Mouse (Mus musculus) stomach, embryonic 15.5 days (tissue): Measurements from ENCODE around the gene Gpn2. TPM values are rescaled to one million over a fixed set of nuclear protein-coding genes. Genes with fewer than 3 reads are reported as not detected.
A peak's percentile ranks its signal among the peaks of the same experiment; 100 is the strongest.

Source experiments
- ATAC-seq: fragments of 200-750 bp; cut with Nextera tagmentation; 2 replicates; pipeline ENCODE4 v1.8.0; 2017; ENCODE audit warnings: low read depth, moderate number of reproducible peaks, moderate TSS enrichment; ENCODE audit not compliant: insufficient read depth, low FRiP score
- H3K27ac ChIP-seq: fragments of 300-500 bp; sonication (generic); 2 replicates; pipeline ENCODE4 v1.5.1; 2015; ENCODE audit warnings: mild to moderate bottlenecking, inconsistent platforms
- H3K27me3 ChIP-seq: fragments of 300-500 bp; sonication (generic); replicated peaks from 2 replicates; pipeline ENCODE4 v1.6.1; 2015; ENCODE audit warnings: inconsistent platforms
- H3K36me3 ChIP-seq: fragments of 300-500 bp; sonication (generic); 2 replicates; pipeline ENCODE4 v1.6.1; 2015; ENCODE audit warnings: inconsistent platforms
- H3K4me1 ChIP-seq: fragments of 300-500 bp; sonication (generic); 2 replicates; pipeline ENCODE4 v1.6.1; 2015; ENCODE audit warnings: inconsistent platforms
- H3K4me2 ChIP-seq: fragments of 300-500 bp; sonication (generic); 2 replicates; pipeline ENCODE4 v1.6.1; 2015; ENCODE audit warnings: mild to moderate bottlenecking, inconsistent platforms
- H3K4me3 ChIP-seq: fragments of 300-500 bp; sonication (generic); replicated peaks from 2 replicates; pipeline ENCODE4 v1.5.1; 2015; ENCODE audit warnings: inconsistent platforms
- H3K9ac ChIP-seq: fragments of 300-500 bp; sonication (generic); 2 replicates; pipeline ENCODE4 v1.6.1; 2015; ENCODE audit warnings: inconsistent platforms
- H3K9me3 ChIP-seq: fragments of 300-500 bp; sonication (generic); 2 replicates; pipeline ENCODE4 v1.6.1; 2016; ENCODE audit warnings: inconsistent platforms
- WGBS: fragments of 180-500 bp; shearing (Covaris S2); methylation state at CpG from one replicate; pipeline ENCODE4 v1.1.7; 2015; 5-methylcytosine and 5-hydroxymethylcytosine counted together
- polyA plus RNA-seq: library from polyadenylated mRNA; unstranded; fragments of >200 nt; fragmentation: Nextera tagmentation; extraction: Ambion mirVana; gene quantifications from 2 replicates; pipeline ENCODE4 v1.2.1, GENCODE M21; 2015

Gpn2 gene
- polyA plus RNA-seq, 1 experiment from 2014 or later, result 17.7 TPM

DNA sequence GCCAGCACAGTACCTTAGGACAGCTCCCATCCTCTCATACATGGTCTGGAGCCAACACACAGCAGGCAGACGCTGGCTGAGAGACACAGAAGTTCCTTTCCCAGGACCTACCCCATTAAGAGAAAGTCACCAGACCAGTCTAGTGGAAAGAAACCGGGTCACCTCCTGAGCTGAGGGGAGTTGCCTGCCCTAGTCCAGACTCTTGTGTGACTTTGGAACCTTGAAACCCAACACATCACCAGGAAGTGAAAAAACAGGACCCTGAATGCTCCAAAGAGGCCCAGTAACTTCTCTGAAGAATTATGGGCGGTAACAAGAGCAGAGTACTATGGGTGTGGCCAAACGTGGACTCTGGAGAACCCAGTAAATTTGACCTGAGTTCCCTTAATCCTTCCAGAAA is 14.5 kb downstream of the Gpn2 start:
- Histone ChIP-seq H3K27me3 (peaks cover 15% of the 10 kb centered on the region), H3K4me1 (peaks cover 15% of the 10 kb centered on the region), H3K4me3 (peak overlapping the region; percentile 54; the same call in 1 of the 2 replicates), H3K9me3 (no peaks in the 10 kb centered on the region), H3K9ac (no peak overlapping the region), H3K36me3 (no peaks in the 10 kb centered on the region), H3K27ac (peak overlapping the region; percentile 90), H3K4me2 (peak overlapping the region; percentile 78)
- peak; percentile 27; the same call in 1 of the 2 replicates for ATAC-seq
- 32% methylated on average over 4 of the region's 4 CpGs for WGBS

DNA sequence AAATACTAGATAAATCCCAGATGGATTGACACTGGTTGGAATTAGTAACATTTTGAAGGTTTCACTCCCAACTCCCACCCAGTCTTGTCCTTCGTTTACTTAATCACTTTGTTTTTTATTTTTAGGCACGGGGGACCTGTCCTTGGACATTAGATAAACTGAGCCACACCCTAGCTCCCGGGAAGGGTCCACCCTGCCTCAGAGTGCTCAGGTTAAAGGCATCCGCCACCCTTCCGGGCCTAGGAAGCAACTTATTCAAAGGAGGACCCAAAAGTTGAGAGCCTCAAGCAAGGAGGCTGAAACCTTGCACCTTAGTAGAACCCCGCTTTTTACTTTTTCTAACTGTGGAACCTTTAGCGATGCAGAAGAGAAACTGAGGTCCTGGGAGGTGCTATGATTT is 15.0 kb downstream of the Gpn2 start:
- H3K4me3 ChIP-seq, result peak overlapping the region; percentile 54
- peaks cover 15% of the 10 kb centered on the region for H3K4me1 ChIP-seq
- peak overlapping the region; percentile 78 for H3K4me2 ChIP-seq
- peaks cover 15% of the 10 kb centered on the region for H3K27me3 ChIP-seq
- H3K9ac ChIP-seq, result no peak overlapping the region; the same call in 1 of the 2 replicates
- peak overlapping the region; percentile 90 for H3K27ac ChIP-seq
- ATAC-seq, result no peak
- H3K9me3 ChIP-seq, result no peaks in the 10 kb centered on the region
- no peaks in the 10 kb centered on the region for H3K36me3 ChIP-seq
- 17% methylated on average over 7 of the region's 7 CpGs for WGBS

DNA sequence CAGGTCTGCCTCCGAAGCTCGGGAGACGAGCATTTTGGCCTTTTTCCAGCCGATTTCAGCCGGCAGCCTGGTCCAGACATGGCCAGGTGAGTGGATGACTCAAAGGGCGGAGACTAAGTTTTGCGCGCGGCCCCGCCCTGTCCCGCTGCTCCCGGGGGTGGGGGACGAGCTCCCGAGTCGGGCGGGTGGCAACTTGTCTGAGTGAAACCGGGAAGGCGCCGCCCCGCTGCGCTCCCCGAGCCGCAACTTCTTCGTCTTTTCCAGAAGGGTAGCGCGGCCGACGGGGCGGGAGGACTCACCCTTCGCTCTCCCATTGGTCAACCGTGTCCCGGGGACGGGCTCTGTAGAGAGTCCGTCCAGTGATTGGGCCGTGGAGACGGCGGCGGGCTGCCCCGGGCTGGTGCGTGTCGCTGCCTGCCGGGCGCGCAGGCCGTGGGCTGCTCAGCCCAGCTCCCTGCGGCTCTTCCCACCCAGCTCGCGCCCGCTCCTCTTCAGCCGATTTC is 15.5 kb downstream of the Gpn2 start:
- Histone ChIP-seq H3K4me3 (peak overlapping the region; percentile 54), H3K27me3 (peaks cover 15% of the 10 kb centered on the region), H3K36me3 (no peaks in the 10 kb centered on the region), H3K4me2 (peak overlapping the region; percentile 78), H3K27ac (peak overlapping the region; percentile 90), H3K9ac (peak overlapping the region; percentile 44; the same call in 1 of the 2 replicates), H3K4me1 (peaks cover 15% of the 10 kb centered on the region), H3K9me3 (no peaks in the 10 kb centered on the region)
- under 1% methylated on average over 50 of the region's 50 CpGs for WGBS
- peak; percentile 93 for ATAC-seq

DNA sequence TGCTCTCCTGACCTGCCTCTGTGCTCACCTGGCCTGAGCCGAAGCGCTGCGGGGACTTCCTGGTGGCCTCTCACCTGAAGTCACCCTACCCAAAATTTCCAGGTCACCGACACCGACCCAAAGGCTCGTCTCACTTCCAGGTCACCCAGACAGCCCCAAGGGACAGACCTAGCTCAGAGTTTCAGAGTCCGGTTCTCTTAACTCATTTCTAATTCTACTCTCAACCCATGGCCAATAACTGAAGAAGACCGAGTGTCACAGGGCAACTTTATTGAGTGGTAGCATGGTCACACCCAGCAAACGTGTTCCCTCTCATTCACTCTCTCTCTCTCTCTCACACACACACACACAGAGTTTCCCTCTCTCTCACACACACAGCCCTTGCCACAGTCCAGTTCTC is 16.1 kb downstream of the Gpn2 start:
- peak overlapping the region; percentile 87 for H3K27ac ChIP-seq
- peak overlapping the region; percentile 54 for H3K4me3 ChIP-seq
- no peaks in the 10 kb centered on the region for H3K36me3 ChIP-seq
- WGBS, result 14% methylated on average over 9 of the region's 9 CpGs
- H3K27me3 ChIP-seq, result peaks cover 15% of the 10 kb centered on the region
- ATAC-seq, result no peak
- H3K9me3 ChIP-seq, result no peaks in the 10 kb centered on the region
- peaks cover 15% of the 10 kb centered on the region for H3K4me1 ChIP-seq
- H3K4me2 ChIP-seq, result peak overlapping the region; percentile 78
- H3K9ac ChIP-seq, result peak overlapping the region; percentile 44; the same call in 1 of the 2 replicates

DNA sequence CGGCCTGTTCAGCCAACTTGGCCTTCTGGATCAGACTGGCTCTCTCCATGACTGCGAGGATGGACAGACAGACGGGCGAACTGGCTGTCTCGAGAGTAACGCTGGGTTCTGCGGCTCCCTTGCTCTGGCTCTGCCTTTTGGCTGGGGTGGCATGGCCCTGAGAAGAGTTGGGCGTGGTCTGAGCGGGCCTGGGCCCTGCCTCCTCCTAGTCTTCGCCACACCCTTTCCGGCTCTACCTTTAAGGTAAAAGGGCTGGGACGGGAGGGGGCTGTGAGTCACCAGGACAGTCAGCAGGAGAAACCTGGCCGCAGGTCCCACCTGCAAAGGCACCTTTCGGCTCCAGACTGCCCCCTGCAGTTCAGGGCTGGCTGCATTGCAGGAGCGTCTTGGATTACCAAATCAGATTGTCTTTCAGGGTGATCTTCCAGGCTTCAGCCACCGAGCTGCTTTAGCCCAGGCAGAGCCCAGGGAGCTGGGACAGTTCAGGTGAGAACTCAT is 17.6 kb downstream of the Gpn2 start, which contains the start of gene Sfn:
TSS of gene Sfn (minus strand) at position 448 of the 498 bp plus-strand sequence.
- 3% methylated on average over 16 of the region's 16 CpGs for WGBS

DNA sequence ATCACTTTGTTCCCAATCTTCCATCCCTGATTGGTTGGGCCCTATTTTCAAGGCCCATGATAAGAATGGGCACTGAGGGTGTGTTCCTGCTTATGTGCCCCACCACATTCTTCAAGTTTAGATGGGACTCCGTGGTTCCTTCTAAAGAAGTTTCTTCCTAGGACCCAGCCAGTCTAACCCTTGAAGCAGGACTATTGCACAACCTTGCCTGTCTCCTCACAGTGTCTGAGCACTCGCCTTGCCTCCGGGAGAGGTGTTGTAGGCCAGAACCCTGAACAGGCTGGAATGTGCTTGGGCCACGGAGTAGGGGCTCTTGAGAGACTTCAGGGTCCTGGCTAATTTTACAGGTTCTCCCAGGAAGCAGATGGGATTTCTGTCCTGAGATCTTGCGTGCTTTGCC is 18.9 kb downstream of the Gpn2 start:
- Histone ChIP-seq H3K9me3 (no peaks in the 10 kb centered on the region), H3K4me1 (peaks cover 27% of the 10 kb centered on the region), H3K27ac (peak overlapping the region; percentile 81), H3K4me2 (no peak overlapping the region), H3K36me3 (no peaks in the 10 kb centered on the region), H3K27me3 (peaks cover 15% of the 10 kb centered on the region), H3K9ac (no peak overlapping the region), H3K4me3 (no peak overlapping the region)
- no peak for ATAC-seq
- 82% methylated on average over 5 of the region's 5 CpGs for WGBS

More for the DNA sequence above, 17.6 kb downstream of the Gpn2 start, which contains the start of gene Sfn:
- Histone ChIP-seq H3K36me3 (no peaks in the 10 kb centered on the region), H3K27ac (peak within 1 kb of the TSS; percentile 81), H3K4me1 (peaks cover 23% of the 10 kb centered on the region), H3K9me3 (no peaks in the 10 kb centered on the region), H3K4me3 (peak within 1 kb of the TSS; percentile 38), H3K27me3 (peaks cover 15% of the 10 kb centered on the region), H3K4me2 (peak within 1 kb of the TSS; percentile 44), H3K9ac (0 out of 2 replicates have a peak within 1 kb of the TSS, but pooled peaks have one; percentile 22)
- ATAC-seq, result peak; percentile 67

DNA sequence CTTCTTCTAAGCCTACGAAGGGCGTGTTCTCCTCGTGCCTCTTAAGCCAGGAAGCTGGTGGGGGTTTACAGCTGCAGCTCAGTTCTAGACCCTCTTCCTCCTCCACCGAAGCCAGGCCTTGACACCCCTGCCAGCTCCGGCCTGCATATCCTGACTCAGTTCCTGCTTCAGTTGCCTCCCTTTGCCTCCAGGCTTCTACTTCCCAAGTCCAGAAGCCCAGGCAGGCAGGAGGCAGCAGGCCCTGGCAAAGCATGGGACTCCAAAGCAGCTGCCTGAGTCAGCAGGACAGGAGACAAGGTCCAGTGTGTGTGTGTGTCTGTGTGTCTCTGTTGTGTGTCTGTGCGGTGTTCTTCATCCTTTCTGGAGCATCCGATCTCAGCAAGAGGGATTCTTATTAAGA is 20.0 kb downstream of the Gpn2 start:
- peak overlapping the region; percentile 61; the same call in 1 of the 2 replicates for H3K27ac ChIP-seq
- H3K4me3 ChIP-seq, result no peak overlapping the region
- no peak overlapping the region for H3K4me2 ChIP-seq
- H3K9ac ChIP-seq, result no peak overlapping the region
- ATAC-seq, result no peak
- WGBS, result 81% methylated on average over 7 of the region's 7 CpGs
- peaks cover 15% of the 10 kb centered on the region for H3K27me3 ChIP-seq
- H3K36me3 ChIP-seq, result peaks cover 6% of the 10 kb centered on the region; the same call in 1 of the 2 replicates
- H3K9me3 ChIP-seq, result no peaks in the 10 kb centered on the region
- H3K4me1 ChIP-seq, result peaks cover 21% of the 10 kb centered on the region

DNA sequence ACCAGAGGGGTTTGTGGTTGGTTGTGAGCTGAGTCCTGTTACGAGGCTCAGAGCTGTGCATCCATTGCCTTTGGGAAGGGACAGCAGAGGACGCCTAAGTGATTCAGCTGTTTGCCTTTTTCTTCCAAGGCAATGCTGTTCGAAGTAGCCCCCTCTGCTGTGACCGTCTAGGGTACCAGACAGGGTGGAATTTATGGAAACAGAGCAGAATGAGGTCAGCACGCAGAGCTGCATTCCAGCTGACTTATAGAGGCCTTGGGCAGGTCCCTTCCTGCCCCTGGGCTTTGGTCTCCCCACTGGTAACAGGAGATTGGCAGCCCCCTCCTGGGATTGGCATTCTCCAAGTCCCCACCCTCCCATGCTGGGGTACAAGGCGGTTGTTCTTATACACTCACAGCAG is 20.7 kb downstream of the Gpn2 start:
- no peak for ATAC-seq
- Histone ChIP-seq H3K4me1 (peaks cover 18% of the 10 kb centered on the region), H3K36me3 (peaks cover 6% of the 10 kb centered on the region; the same call in 1 of the 2 replicates), H3K27ac (peak overlapping the region; percentile 85), H3K4me2 (no peak overlapping the region; the same call in 1 of the 2 replicates), H3K4me3 (no peak overlapping the region), H3K27me3 (peaks cover 15% of the 10 kb centered on the region), H3K9me3 (no peaks in the 10 kb centered on the region), H3K9ac (no peak overlapping the region)
- whole genome bisulfite sequencing, result 58% methylated on average over 6 of the region's 6 CpGs

DNA sequence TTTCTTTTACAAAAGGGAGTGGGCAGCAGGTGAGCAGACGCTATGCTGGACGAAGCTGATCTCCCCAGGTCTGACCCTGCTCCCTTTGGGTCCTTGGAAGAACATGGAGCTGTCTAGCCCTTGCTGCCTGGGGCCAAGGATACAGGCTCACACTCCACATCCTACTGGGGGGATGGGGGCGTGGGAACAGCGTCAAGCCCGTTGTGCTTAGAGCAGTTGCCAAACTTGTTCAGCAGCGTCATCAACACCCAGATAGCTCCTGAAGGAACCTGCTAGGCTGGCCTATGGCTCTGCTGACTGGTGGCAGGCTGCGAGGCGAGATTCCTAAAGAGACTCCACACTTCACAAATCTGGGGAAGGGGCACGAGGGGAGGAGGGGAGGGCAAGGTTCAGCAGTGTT is 21.2 kb downstream of the Gpn2 start:
- H3K4me3 ChIP-seq, result no peak overlapping the region
- peaks cover 10% of the 10 kb centered on the region for H3K27me3 ChIP-seq
- H3K36me3 ChIP-seq, result peaks cover 6% of the 10 kb centered on the region; the same call in 1 of the 2 replicates
- peak overlapping the region; percentile 85 for H3K27ac ChIP-seq
- peaks cover 18% of the 10 kb centered on the region for H3K4me1 ChIP-seq
- 56% methylated on average over 9 of the region's 9 CpGs for WGBS
- peak; percentile 56 for ATAC-seq
- no peak overlapping the region for H3K9ac ChIP-seq
- H3K9me3 ChIP-seq, result no peaks in the 10 kb centered on the region
- peak overlapping the region; percentile 10; the same call in 1 of the 2 replicates for H3K4me2 ChIP-seq

DNA sequence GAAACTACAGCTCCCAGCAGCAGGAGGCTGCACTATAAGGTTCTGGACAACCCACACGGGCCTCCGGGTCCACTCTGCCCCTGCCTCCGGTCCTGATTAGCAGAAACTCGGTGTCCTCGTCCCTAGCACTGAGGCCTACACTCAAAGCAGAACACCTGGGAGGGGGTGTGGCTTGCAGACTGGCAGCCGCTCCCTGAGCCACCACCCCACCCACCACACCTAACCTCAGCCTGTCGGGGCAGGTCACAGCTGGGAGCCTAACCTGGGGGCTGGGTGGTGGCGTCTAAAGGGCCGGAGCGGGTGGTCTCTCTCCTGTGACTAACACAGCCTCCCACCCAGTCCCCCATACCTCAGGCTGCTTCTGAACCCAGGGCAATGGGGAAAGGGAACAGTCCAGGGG is 23.1 kb downstream of the Gpn2 start:
- H3K36me3 ChIP-seq, result peaks cover 11% of the 10 kb centered on the region
- no peak overlapping the region for H3K4me2 ChIP-seq
- H3K4me1 ChIP-seq, result peaks cover 13% of the 10 kb centered on the region
- H3K9ac ChIP-seq, result no peak overlapping the region
- no peak for ATAC-seq
- H3K27me3 ChIP-seq, result peaks cover 2% of the 10 kb centered on the region; the same call in 1 of the 2 replicates
- peak overlapping the region; percentile 85 for H3K27ac ChIP-seq
- H3K4me3 ChIP-seq, result no peak overlapping the region
- WGBS, result 63% methylated on average over 10 of the region's 10 CpGs
- no peaks in the 10 kb centered on the region for H3K9me3 ChIP-seq

DNA sequence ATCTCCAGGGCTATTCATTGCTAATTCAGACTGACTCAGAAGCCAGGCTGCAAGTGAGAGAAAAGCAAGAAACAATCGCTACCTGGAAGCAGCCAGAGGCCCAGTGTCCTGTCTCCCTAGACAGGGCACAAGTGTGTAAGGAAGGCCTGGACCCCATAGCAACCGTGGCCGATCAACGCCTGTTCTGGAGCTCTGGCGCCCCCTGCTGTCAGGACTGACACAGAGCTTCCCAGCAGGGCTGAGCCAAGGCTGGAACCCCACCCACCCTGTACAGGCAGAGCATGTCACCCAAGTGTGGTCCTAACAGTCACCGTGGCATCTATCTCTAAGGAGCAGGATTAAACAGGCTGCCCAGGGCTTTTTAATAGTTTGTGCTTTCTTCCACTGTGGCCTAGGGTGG is 25.6 kb downstream of the Gpn2 start:
- Histone ChIP-seq H3K4me3 (no peak overlapping the region), H3K27me3 (no peaks in the 10 kb centered on the region), H3K36me3 (peaks cover 19% of the 10 kb centered on the region), H3K9me3 (no peaks in the 10 kb centered on the region), H3K4me1 (peaks cover 11% of the 10 kb centered on the region), H3K4me2 (no peak overlapping the region), H3K27ac (no peak overlapping the region), H3K9ac (no peak overlapping the region)
- peak; percentile 37; the same call in 1 of the 2 replicates for ATAC-seq
- 14% methylated on average over 6 of the region's 6 CpGs for WGBS

DNA sequence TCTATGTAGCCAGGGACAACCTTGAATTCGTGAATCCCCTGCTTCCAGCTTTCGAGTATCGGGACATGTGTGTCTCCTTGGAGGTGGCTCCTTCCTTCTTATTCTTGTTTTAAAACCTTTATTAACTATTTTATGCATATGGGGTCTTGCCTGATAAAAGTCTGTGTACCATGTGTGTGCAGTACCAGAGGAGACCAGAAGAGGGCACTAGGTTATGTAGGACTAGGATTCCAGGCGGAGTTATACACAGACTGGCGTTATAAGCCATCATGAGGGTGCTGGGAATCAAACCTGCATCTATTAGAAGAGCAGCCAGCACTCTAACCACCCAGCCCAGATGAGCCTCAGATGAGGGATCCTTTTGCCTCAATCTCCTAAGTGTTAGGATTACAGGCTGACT is 27.7 kb downstream of the Gpn2 start:
- peaks cover 19% of the 10 kb centered on the region for H3K36me3 ChIP-seq
- no peak overlapping the region for H3K9ac ChIP-seq
- H3K4me2 ChIP-seq, result no peak overlapping the region
- ATAC-seq, result no peak
- H3K27ac ChIP-seq, result no peak overlapping the region
- WGBS, result 98% methylated on average over 5 of the region's 5 CpGs
- H3K9me3 ChIP-seq, result no peaks in the 10 kb centered on the region
- no peak overlapping the region for H3K4me3 ChIP-seq
- H3K27me3 ChIP-seq, result no peaks in the 10 kb centered on the region
- peaks cover 3% of the 10 kb centered on the region; the same call in 1 of the 2 replicates for H3K4me1 ChIP-seq
